Mouse (Mus musculus): ENCODE data around the gene Vav1. TPM values are rescaled to one million over a fixed set of nuclear protein-coding genes. Genes with fewer than 3 reads are reported as not detected.
A peak's percentile ranks its signal among the peaks of the same experiment; 100 is the strongest.

The Vav1 gene
- total RNA-seq, 4 experiments from 2014 or later = 3.3 to 17.4 (median 10.0) TPM

GRCm38 (mm10) chr17:57335673-57336303, 56.9 kb downstream of the Vav1 start:
- peak; percentile 72 to 92 for DNase-seq (ENCODE audit: low spot score in 2 of 2)

GRCm38 (mm10) chr17:57337996-57338395, 59.1 kb downstream of the Vav1 start:
- no peak for DNase-seq (ENCODE audit: low spot score in 2 of 2)

GRCm38 (mm10) chr17:57339298-57339697, 60.4 kb downstream of the Vav1 start:
- no peak for DNase-seq (ENCODE audit: low spot score in 2 of 2)

GRCm38 (mm10) chr17:57341568-57341967, 62.7 kb downstream of the Vav1 start:
- no peak for DNase-seq (ENCODE audit: low spot score in 2 of 2)

GRCm38 (mm10) chr17:57344029-57344707, 65.3 kb downstream of the Vav1 start:
- no peak for DNase-seq (ENCODE audit: low spot score in 2 of 2)

GRCm38 (mm10) chr17:57347017-57347416, 68.1 kb downstream of the Vav1 start:
- no peak for DNase-seq (ENCODE audit: low spot score in 2 of 2)

- DNase-seq (ENCODE audit: low spot score in 2 of 2) = no peak
Measured at GRCm38 (mm10) chr17:57347781-57348180, 68.9 kb downstream of the Vav1 start.

GRCm38 (mm10) chr17:57349067-57349466, 70.2 kb downstream of the Vav1 start:
- no peak for DNase-seq (ENCODE audit: low spot score in 2 of 2)

GRCm38 (mm10) chr17:57350212-57350611, 71.3 kb downstream of the Vav1 start:
- no peak for DNase-seq (ENCODE audit: low spot score in 2 of 2)

GRCm38 (mm10) chr17:57351107-57351506, 72.2 kb downstream of the Vav1 start:
- no peak for DNase-seq (ENCODE audit: low spot score in 2 of 2)

- DNase-seq (ENCODE audit: low spot score in 2 of 2) = no peak
Measured at GRCm38 (mm10) chr17:57358441-57358840, 79.5 kb downstream of the Vav1 start, which contains the start of gene Adgre1. TSS of gene Adgre1 (plus strand) at chr17:57358691.

- DNase-seq (ENCODE audit: low spot score in 2 of 2) = no peak
Measured at GRCm38 (mm10) chr17:57359485-57360241, 80.8 kb downstream of the Vav1 start.

Other genes with a start within 250 kb of the Vav1 start
- 100 to 1,000 TPM; 105 to 118 (median 111) TPM for gene Khsrp, start 247.6 kb upstream of the Vav1 start, total RNA-seq (2022)
- gene Slc25a41, start 237.4 kb upstream of the Vav1 start, total RNA-seq (2022) = not detected
- 1 to 10 TPM in 2 of 4 experiments, under 1 TPM in 2; 0.70 to 2.1 (median 1.4) TPM for gene Crb3, start 220.0 kb upstream of the Vav1 start, total RNA-seq (2022)
- gene Slc25a23, start 219.2 kb upstream of the Vav1 start, total RNA-seq (2022) = 100 to 1,000 TPM; 352 to 366 (median 355) TPM
- 1 to 10 TPM; 1.1 to 4.4 (median 3.0) TPM for gene Dennd1c, start 200.6 kb upstream of the Vav1 start, total RNA-seq (2022)
- gene Tubb4a, start 191.3 kb upstream of the Vav1 start, total RNA-seq (2022) = 100 to 1,000 TPM; 500 to 601 (median 567) TPM
- 1 to 10 TPM in 3 of 4 experiments, under 1 TPM in 1; 0.49 to 1.3 (median 1.1) TPM for gene Tnfsf9, start 173.8 kb upstream of the Vav1 start, total RNA-seq (2022)
- under 1 TPM in 1 of 4 experiments, not detected in 3; 0.55 TPM for gene Cd70, start 129.3 kb upstream of the Vav1 start, total RNA-seq (2022)
- gene Tnfsf14, start 84.9 kb upstream of the Vav1 start, total RNA-seq (2022) = not detected
- gene C3, start 51.0 kb upstream of the Vav1 start, total RNA-seq (2022) = 10 to 100 TPM in 2 of 4 experiments, 1 to 10 TPM in 2; 2.2 to 19.0 (median 8.9) TPM
- 10 to 100 TPM; 25.7 to 28.6 (median 28.3) TPM for gene Gpr108, start 30.7 kb upstream of the Vav1 start, total RNA-seq (2022)
- gene Trip10, start 29.6 kb upstream of the Vav1 start, total RNA-seq (2022) = 10 to 100 TPM in 3 of 4 experiments, 1 to 10 TPM in 1; 8.1 to 12.3 (median 11.6) TPM
- 10 to 100 TPM in 2 of 4 experiments, 1 to 10 TPM in 2; 3.9 to 23.5 (median 10.2) TPM for gene Adgre1, start 79.6 kb downstream of the Vav1 start, total RNA-seq (2022)

All from layer of hippocampus, adult 8-10 months (tissue).